Mouse (Mus musculus): ENCODE data around the gene Rhobtb3. TPM values are rescaled to one million over a fixed set of nuclear protein-coding genes. Genes with fewer than 3 reads are reported as not detected.

Rhobtb3 gene
- polyA plus RNA-seq, 1 experiment, result 17.2 TPM

DNA sequence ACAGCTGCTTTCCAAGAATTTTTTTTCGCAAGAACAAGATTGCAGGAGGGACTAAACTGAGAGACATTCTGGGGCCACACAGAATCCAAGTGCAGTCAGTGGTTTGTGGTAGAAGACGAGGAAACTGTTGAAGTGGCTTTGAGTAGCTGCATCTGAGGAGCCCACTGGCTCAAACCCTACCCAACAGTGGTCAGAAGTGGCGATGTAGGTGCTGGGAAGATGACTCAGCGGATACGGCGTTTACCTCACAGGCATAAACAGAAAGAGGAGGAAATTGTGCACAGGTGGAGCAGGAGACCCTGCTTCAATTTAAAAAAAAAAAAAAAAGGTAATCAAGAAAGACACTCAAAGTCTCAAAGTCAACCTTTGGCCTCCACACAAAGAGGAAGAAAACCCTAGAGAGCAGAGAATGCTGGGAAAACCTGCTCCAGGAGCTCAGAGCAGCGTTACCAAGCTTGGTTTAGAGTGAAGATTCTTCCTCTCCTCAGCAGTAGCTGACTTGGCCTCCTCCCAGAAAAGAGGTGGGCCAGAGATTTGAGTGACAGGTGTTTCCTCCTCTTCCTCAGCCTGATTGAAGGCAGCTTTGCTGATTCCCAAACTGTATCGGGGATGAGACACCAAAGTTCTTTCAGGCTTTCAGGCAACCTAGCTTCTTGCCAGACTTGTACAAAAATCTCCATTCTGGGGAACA, 99.6 kb downstream of the Rhobtb3 start:
- Histone ChIP-seq H3K4me1 (ENCODE audit: control insufficient read depth, insufficient read depth, low read length) (peaks cover 2% of the 10 kb centered on the region; the same call in 1 of the 2 replicates), H3K4me3 (replicated peaks; ENCODE audit: insufficient read depth, low read depth, low read length) (no peak overlapping the region), H3K27me3 (ENCODE audit: control insufficient read depth, insufficient read depth, low read length) (no peaks in the 10 kb centered on the region), H3K27ac (ENCODE audit: insufficient read depth, low read length) (no peak overlapping the region)
- no peak for DNase-seq
- 87% methylated on average over 8 of the region's 8 CpGs for WGBS
- TF ChIP-seq CTCF (IDR thresholded peaks at IDR 0.05; ENCODE audit: borderline replicate concordance, insufficient read depth, low read depth, low read length) (no peak), POLR2A (IDR thresholded peaks at IDR 0.05; ENCODE audit: borderline replicate concordance, insufficient read depth, low read length) (no peak)

DNA sequence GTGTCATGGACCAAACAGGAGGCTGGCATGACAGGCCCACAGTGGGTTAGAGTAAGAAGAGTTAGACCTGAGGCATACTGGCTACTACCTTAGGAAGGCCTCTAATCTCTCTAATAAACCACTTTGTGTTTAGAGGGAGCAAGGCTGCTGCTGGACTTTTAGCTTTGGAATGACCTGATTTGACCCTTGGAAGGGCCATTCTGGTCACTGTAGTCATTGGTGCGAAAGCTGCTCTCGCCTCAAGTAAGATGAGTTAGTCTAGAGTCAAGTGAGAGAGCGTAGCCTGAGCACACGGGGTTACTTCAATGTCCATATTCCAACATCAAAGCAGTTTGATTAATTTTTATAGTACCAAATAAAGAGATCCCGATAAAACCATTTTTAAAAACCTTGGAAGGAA, 100.4 kb downstream of the Rhobtb3 start:
- 98% methylated on average over 5 of the region's 5 CpGs for WGBS

DNA sequence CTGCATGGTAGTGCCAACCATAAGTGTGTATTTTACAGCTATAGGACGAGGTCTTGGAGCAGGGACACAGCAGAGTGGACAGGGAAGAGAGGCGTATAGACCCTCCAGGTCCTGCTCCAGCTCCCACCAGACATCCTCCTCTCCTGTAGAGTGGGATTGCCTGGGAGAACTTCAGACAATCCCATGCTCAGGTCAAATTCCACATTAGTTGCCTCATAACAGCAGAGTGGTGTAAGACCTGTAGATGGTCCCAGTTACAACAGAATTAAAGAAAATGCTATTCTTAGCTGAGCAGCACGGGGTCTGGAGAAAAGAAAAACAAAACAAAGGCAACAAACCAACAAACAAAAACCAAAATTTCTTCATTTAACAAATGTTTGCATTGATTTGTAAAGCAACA, 101.8 kb downstream of the Rhobtb3 start:
- H3K27me3 ChIP-seq (ENCODE audit: control insufficient read depth, insufficient read depth, low read length), result no peaks in the 10 kb centered on the region
- peaks cover 2% of the 10 kb centered on the region; the same call in 1 of the 2 replicates for H3K4me1 ChIP-seq (ENCODE audit: control insufficient read depth, insufficient read depth, low read length)
- no peak overlapping the region for H3K4me3 ChIP-seq (replicated peaks; ENCODE audit: insufficient read depth, low read depth, low read length)
- no peak for TF ChIP-seq POLR2A (IDR thresholded peaks at IDR 0.05; ENCODE audit: borderline replicate concordance, insufficient read depth, low read length)
- TF ChIP-seq CTCF (IDR thresholded peaks at IDR 0.05; ENCODE audit: borderline replicate concordance, insufficient read depth, low read depth, low read length), result no peak
- no peak overlapping the region for H3K27ac ChIP-seq (ENCODE audit: insufficient read depth, low read length)
- DNase-seq, result no peak
- 86% methylated on average over 3 of the region's 3 CpGs for WGBS

More for the DNA sequence above, 100.4 kb downstream of the Rhobtb3 start:
- Histone ChIP-seq H3K4me3 (replicated peaks; ENCODE audit: insufficient read depth, low read depth, low read length) (no peak overlapping the region), H3K27me3 (ENCODE audit: control insufficient read depth, insufficient read depth, low read length) (no peaks in the 10 kb centered on the region), H3K27ac (ENCODE audit: insufficient read depth, low read length) (no peak overlapping the region), H3K4me1 (ENCODE audit: control insufficient read depth, insufficient read depth, low read length) (peaks cover 2% of the 10 kb centered on the region; the same call in 1 of the 2 replicates)
- no peak for TF ChIP-seq CTCF (IDR thresholded peaks at IDR 0.05; ENCODE audit: borderline replicate concordance, insufficient read depth, low read depth, low read length)
- TF ChIP-seq POLR2A (IDR thresholded peaks at IDR 0.05; ENCODE audit: borderline replicate concordance, insufficient read depth, low read length), result no peak
- no peak for DNase-seq

DNA sequence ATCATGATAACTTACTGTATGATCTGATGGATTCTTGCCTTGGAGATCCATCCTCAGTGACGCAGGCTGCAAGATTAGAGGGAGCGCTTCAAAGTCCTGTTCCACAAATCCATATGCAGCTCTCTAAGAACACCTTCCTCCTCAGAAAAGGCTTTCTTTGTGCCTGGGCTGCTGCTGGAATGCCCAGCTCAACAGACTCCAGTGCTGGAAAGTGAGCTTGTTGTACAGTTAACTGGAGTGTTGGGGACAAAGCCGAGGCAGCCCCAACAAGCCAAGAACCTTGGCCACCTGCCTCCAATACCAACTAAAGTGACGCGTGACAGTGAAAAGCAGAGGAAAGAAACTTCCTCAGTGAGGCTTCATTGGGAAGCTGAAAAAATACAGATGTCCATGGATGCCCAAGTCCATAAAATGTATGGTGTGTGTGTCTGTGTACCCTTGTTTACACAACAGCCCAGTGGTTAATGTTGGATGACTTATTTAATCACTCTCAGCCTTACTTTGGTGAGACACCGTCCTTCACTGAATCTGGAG, 102.9 kb downstream of the Rhobtb3 start:
- TF ChIP-seq POLR2A (IDR thresholded peaks at IDR 0.05; ENCODE audit: borderline replicate concordance, insufficient read depth, low read length) (no peak), CTCF (IDR thresholded peaks at IDR 0.05; ENCODE audit: borderline replicate concordance, insufficient read depth, low read depth, low read length) (no peak)
- peak in 1 of 2 experiments; percentile 8 for DNase-seq

DNA sequence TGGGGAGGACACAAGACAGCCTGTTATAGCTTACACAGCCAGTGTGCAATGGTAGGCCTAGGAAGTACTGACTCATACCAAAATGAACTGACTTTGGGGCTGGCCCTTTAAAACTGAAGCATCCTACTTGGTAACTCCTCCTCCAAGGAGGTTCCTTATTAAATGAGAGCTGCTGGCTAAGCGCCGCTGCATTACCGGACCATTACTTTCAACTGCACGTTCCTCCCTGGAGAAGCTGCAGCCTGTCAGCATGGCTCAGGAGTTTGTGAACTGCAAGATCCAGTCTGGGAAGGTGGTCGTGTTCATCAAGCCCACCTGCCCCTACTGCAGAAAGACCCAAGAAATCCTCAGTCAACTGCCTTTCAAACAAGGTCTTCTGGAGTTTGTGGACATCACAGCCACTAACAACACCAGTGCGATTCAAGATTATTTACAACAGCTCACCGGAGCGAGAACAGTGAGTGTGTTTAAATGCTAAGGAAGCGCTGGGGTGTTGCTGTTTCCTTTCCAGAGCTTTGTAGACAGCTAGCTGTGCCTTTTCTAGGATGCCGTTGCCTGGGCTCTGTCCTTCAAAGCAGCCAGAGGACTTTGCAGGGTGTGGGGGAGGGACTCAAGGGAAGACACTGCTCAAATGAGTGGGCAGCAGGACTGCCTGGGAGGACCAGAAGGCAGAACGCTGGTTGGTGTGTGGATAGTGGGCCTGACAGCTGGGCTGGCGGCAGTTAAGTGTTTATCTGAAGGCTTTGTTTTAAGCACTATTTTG, 103.8 kb downstream of the Rhobtb3 start, which contains the start of gene Glrx:
TSS of gene Glrx (plus strand) at position 150 of the 763 bp plus-strand sequence.
- Histone ChIP-seq H3K4me1 (ENCODE audit: control insufficient read depth, insufficient read depth, low read length) (peaks cover 2% of the 10 kb centered on the region; the same call in 1 of the 2 replicates), H3K4me3 (replicated peaks; ENCODE audit: insufficient read depth, low read depth, low read length) (peak within 1 kb of the TSS; percentile 53), H3K27me3 (ENCODE audit: control insufficient read depth, insufficient read depth, low read length) (no peaks in the 10 kb centered on the region), H3K27ac (ENCODE audit: insufficient read depth, low read length) (peak within 1 kb of the TSS; percentile 29; the same call in 1 of the 2 replicates)
- DNase-seq, result peak; percentile 76 to 80
- under 1% methylated on average over 12 of the region's 12 CpGs for WGBS
- TF ChIP-seq CTCF (IDR thresholded peaks at IDR 0.05; ENCODE audit: borderline replicate concordance, insufficient read depth, low read depth, low read length) (no peak), POLR2A (IDR thresholded peaks at IDR 0.05; ENCODE audit: borderline replicate concordance, insufficient read depth, low read length) (peak; percentile 64; the same call in 1 of the 2 replicates)

More for the DNA sequence above, 102.9 kb downstream of the Rhobtb3 start:
- peaks cover 2% of the 10 kb centered on the region; the same call in 1 of the 2 replicates for H3K4me1 ChIP-seq (ENCODE audit: control insufficient read depth, insufficient read depth, low read length)
- peak overlapping the region; percentile 53 for H3K4me3 ChIP-seq (replicated peaks; ENCODE audit: insufficient read depth, low read depth, low read length)
- WGBS, result 21% methylated on average over 6 of the region's 6 CpGs
- no peaks in the 10 kb centered on the region for H3K27me3 ChIP-seq (ENCODE audit: control insufficient read depth, insufficient read depth, low read length)
- H3K27ac ChIP-seq (ENCODE audit: insufficient read depth, low read length), result no peak overlapping the region

DNA sequence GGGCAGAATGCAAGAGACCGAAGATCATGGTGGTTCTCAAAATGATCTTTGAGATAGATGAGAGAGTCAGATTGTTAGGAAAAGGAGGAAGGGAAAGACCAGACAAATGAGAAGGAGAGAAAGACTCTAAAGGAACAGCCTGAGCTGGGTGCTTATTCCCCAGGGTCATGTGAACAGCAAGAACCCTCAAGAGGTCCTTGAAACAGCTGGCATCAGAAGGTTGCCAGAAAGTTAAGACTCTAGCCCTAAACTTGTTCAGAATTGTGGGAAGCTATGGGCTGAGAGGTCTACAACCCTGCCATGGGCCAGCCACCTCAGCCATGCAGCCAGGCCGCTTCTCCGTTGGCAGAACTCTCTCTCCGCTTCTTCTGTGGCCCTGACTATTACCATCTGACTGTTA, 105.2 kb downstream of the Rhobtb3 start:
- Histone ChIP-seq H3K4me3 (replicated peaks; ENCODE audit: insufficient read depth, low read depth, low read length) (no peak overlapping the region), H3K27ac (ENCODE audit: insufficient read depth, low read length) (no peak overlapping the region), H3K27me3 (ENCODE audit: control insufficient read depth, insufficient read depth, low read length) (no peaks in the 10 kb centered on the region), H3K4me1 (ENCODE audit: control insufficient read depth, insufficient read depth, low read length) (peaks cover 2% of the 10 kb centered on the region; the same call in 1 of the 2 replicates)
- DNase-seq, result no peak
- 94% methylated on average over 4 of the region's 4 CpGs for WGBS
- TF ChIP-seq POLR2A (IDR thresholded peaks at IDR 0.05; ENCODE audit: borderline replicate concordance, insufficient read depth, low read length) (no peak), CTCF (IDR thresholded peaks at IDR 0.05; ENCODE audit: borderline replicate concordance, insufficient read depth, low read depth, low read length) (no peak)

DNA sequence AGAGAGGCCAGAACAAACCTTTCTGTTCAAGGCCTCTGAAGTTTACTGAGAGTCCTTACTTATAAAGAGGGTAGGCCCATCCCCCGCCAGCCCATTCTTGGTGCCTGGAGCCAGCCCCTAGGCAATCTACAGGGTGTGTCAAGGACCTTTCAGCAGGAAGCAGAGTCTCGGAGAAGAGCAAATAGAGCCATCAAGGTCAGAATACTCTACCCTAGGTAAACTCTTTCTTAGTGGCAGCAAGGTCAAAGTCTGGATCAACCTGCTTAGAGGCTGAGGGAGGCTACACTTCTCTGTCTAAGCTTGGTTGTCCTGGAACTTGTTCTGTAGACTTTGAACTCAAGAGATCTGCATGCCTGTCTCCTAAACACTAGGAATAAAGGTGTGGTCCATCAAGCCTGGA, 108.3 kb downstream of the Rhobtb3 start:
- no peak for DNase-seq
- WGBS, result 79% methylated on average over 2 of the region's 2 CpGs
- Histone ChIP-seq H3K4me1 (ENCODE audit: control insufficient read depth, insufficient read depth, low read length) (peaks cover 2% of the 10 kb centered on the region; the same call in 1 of the 2 replicates), H3K4me3 (replicated peaks; ENCODE audit: insufficient read depth, low read depth, low read length) (no peak overlapping the region), H3K27me3 (ENCODE audit: control insufficient read depth, insufficient read depth, low read length) (no peaks in the 10 kb centered on the region), H3K27ac (ENCODE audit: insufficient read depth, low read length) (no peak overlapping the region)
- TF ChIP-seq CTCF (IDR thresholded peaks at IDR 0.05; ENCODE audit: borderline replicate concordance, insufficient read depth, low read depth, low read length) (no peak), POLR2A (IDR thresholded peaks at IDR 0.05; ENCODE audit: borderline replicate concordance, insufficient read depth, low read length) (no peak)

Data from cerebellum, adult 2 months (tissue).